ENCODE assay signal across 17 mouse cellular contexts in the genomic region with DNA sequence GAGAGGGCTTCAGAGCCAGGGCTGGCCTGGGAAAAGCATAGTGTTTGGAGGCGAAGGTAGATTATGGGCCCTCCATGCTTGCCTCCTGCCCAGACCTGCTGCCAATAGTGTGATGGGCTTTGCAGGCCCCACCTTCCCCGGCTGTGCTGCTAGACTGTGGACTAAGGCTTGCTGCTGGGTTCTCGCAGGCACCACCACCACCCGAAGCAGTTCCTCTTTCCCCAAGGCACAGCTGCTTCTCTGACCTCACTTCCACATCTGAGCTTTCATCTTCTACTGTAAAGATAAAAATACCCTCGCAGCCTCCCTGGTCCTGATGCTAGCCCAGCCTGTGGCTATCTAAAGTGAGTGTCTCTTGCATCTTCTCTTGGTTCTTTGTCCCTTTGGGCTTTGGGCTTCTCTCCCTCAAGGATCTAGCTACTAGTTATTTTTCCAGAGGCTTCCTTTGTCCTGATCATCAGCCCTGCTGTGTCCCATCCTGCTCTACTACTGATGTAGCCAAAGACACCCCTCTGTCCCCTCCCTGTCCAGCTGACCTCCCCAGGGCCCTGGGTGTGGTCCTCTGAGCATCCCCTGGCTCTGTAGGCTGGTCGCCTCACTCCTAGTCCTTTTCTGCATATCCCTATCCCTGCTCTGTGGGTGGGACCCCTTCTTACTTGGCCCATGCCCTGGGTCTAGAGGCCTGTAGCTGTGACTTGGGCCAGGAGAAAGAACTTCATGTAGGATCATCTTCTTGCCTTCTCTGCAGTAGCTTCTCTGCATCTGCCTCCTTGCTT. TPM values are rescaled to one million over a fixed set of nuclear protein-coding genes. Genes with fewer than 3 reads are reported as not detected.
DNase-seq lines count a peak whose midpoint lies in the region; ATAC-seq lines count a peak whose summit lies in the region.
"Had no signal": no experiment of that assay in that cellular context is flagged by ENCODE, and none has a peak within 500 bp of the region (broad histone marks: within the 10 kb centered on the region; RNA-seq: fewer than 3 reads in every experiment).

No protein-coding gene starts in this region.

- H3K4me3 ChIP-seq in liver, embryonic 15.5 days (replicated peaks): no peak overlapping the region
- H3K4me3 ChIP-seq in liver, embryonic 11.5 days (ENCODE audit: low read depth, low read length): no peak overlapping the region
- H3K4me3 ChIP-seq: forebrain, embryonic 13.5 days; limb, embryonic 15.5 days; myocyte had no signal

- 30% methylated on average over 6 of the region's 6 CpGs for WGBS in liver, embryonic 15.5 days (ENCODE audit: insufficient replicate concordance)
- WGBS in liver, embryonic 11.5 days: 46% methylated on average over 6 of the region's 6 CpGs

- H3K4me2 ChIP-seq in liver, embryonic 15.5 days: no peak overlapping the region
- no peak overlapping the region for H3K4me2 ChIP-seq in liver, embryonic 11.5 days
- H3K4me2 ChIP-seq: forebrain, embryonic 13.5 days; limb, embryonic 15.5 days had no signal

- H3K27me3 ChIP-seq in liver, embryonic 15.5 days: peaks cover 8% of the 10 kb centered on the region; the same call in 1 of the 2 replicates
- H3K27me3 ChIP-seq in liver, embryonic 11.5 days (replicated peaks; ENCODE audit: control insufficient read depth, insufficient read depth, low read length): no peaks in the 10 kb centered on the region
- H3K27me3 ChIP-seq: forebrain, embryonic 13.5 days had no signal

- peaks cover 15% of the 10 kb centered on the region; the same call in 1 of the 2 replicates for H3K4me1 ChIP-seq in liver, embryonic 15.5 days (replicated peaks)
- no peaks in the 10 kb centered on the region for H3K4me1 ChIP-seq in liver, embryonic 11.5 days (replicated peaks; ENCODE audit: control insufficient read depth, insufficient read depth, low read length)
- H3K4me1 ChIP-seq: limb, embryonic 15.5 days had no signal

- no peak for DNase-seq in liver, embryonic 11.5 days (ENCODE audit: low spot score)
- peak; percentile 52 for DNase-seq in T-cell, adult 2 months (ENCODE audit: low spot score)
- peak; percentile 61 for DNase-seq in thymus, postnatal 4 days
- no peak for DNase-seq in gastrocnemius, adult 18-20 months (ENCODE audit: low spot score)
- DNase-seq in urinary bladder, postnatal 10 days (ENCODE audit: low spot score): no peak
- DNase-seq in left cerebral cortex, adult 11 months (ENCODE audit: low spot score): no peak
- DNase-seq: adrenal gland, adult 8-10 months; cerebellum, adult 11-12 months; heart, postnatal 36 days; kidney, adult 9 months had no signal

- H3K9me3 ChIP-seq in liver, embryonic 15.5 days (replicated peaks): no peaks in the 10 kb centered on the region
- no peaks in the 10 kb centered on the region for H3K9me3 ChIP-seq in liver, embryonic 11.5 days (ENCODE audit: control insufficient read depth, low read length)
- H3K9me3 ChIP-seq: forebrain, embryonic 13.5 days; limb, embryonic 15.5 days had no signal

- ATAC-seq in liver, embryonic 15.5 days (ENCODE audit: insufficient read depth): peak; percentile 19; the same call in 1 of the 2 replicates
- ATAC-seq in liver, embryonic 11.5 days (replicated peaks; ENCODE audit: low FRiP score): no peak
- ATAC-seq in megakaryocyte-erythroid progenitor cell, adult 5-6 weeks (replicated peaks; ENCODE audit: low FRiP score, low TSS enrichment, poor library complexity, severe bottlenecking): peak; percentile 34; the same call in 1 of the 2 replicates
- ATAC-seq: forebrain, embryonic 13.5 days had no signal

- no peak overlapping the region for H3K27ac ChIP-seq in liver, embryonic 15.5 days (replicated peaks)
- H3K27ac ChIP-seq in liver, embryonic 11.5 days (ENCODE audit: low read depth, low read length): no peak overlapping the region
- H3K27ac ChIP-seq: forebrain, embryonic 13.5 days; limb, embryonic 15.5 days had no signal

- H3K9ac ChIP-seq in liver, embryonic 15.5 days: no peak overlapping the region
- no peak overlapping the region for H3K9ac ChIP-seq in liver, embryonic 11.5 days (ENCODE audit: low read depth, low read length)
- H3K9ac ChIP-seq: forebrain, embryonic 13.5 days; limb, embryonic 15.5 days had no signal

- H3K36me3 ChIP-seq in liver, embryonic 15.5 days (replicated peaks): no peaks in the 10 kb centered on the region
- H3K36me3 ChIP-seq in liver, embryonic 11.5 days (ENCODE audit: control insufficient read depth, insufficient read depth, low read length): no peaks in the 10 kb centered on the region
- H3K36me3 ChIP-seq: limb, embryonic 15.5 days had no signal

RNA-seq across cellular contexts. Expression of a gene that starts 12.4 kb away (rescaled TPM):
- 4.8 and 5.2 TPM in 2 replicates for polyA plus RNA-seq in liver, embryonic 15.5 days (2015; fragmentation: Nextera tagmentation; extraction: Ambion mirVana)
- 7.3 and 9.5 TPM in 2 replicates for polyA plus RNA-seq in liver, embryonic 11.5 days (2014; fragmentation: Nextera tagmentation; extraction: Ambion mirVana)
- total RNA-seq in megakaryocyte-erythroid progenitor cell, adult 5-6 weeks (2014; fragmentation: Nextera tagmentation): 6.4 and 11.9 TPM in 2 replicates
- 3.4 TPM in 1 of 2 replicates, not detected in the other for total RNA-seq in megakaryocyte-erythroid progenitor cell, adult 5-6 weeks (2017)
- total RNA-seq in gastrocnemius, adult 18-20 months (2021): under 1 TPM; 0.23 to 0.26 TPM
- polyA plus RNA-seq: forebrain, embryonic 13.5 days had no signal

RNA-seq across cellular contexts. Expression of a gene that starts 18.4 kb away (rescaled TPM):
- 93.6 and 108 TPM in 2 replicates for polyA plus RNA-seq in liver, embryonic 15.5 days (2015; fragmentation: Nextera tagmentation; extraction: Ambion mirVana)
- 162 and 171 TPM in 2 replicates for polyA plus RNA-seq in liver, embryonic 11.5 days (2014; fragmentation: Nextera tagmentation; extraction: Ambion mirVana)
- 57.0 and 70.4 TPM in 2 replicates for total RNA-seq in megakaryocyte-erythroid progenitor cell, adult 5-6 weeks (2014; fragmentation: Nextera tagmentation)
- total RNA-seq in megakaryocyte-erythroid progenitor cell, adult 5-6 weeks (2017): 21.1 and 34.2 TPM in 2 replicates
- 10 to 100 TPM in 1 of 2 experiments, 1 to 10 TPM in 1; 9.9 to 10.9 TPM for total RNA-seq in gastrocnemius, adult 18-20 months (2021)

RNA-seq across cellular contexts. Expression of a gene that starts 19.7 kb away (rescaled TPM):
- 8.0 and 9.3 TPM in 2 replicates for polyA plus RNA-seq in liver, embryonic 15.5 days (2015; fragmentation: Nextera tagmentation; extraction: Ambion mirVana)
- 7.8 and 8.3 TPM in 2 replicates for polyA plus RNA-seq in liver, embryonic 11.5 days (2014; fragmentation: Nextera tagmentation; extraction: Ambion mirVana)
- total RNA-seq in megakaryocyte-erythroid progenitor cell, adult 5-6 weeks (2014; fragmentation: Nextera tagmentation): 22.5 and 26.6 TPM in 2 replicates
- total RNA-seq in megakaryocyte-erythroid progenitor cell, adult 5-6 weeks (2017): 4.8 and 10.8 TPM in 2 replicates
- 10 to 100 TPM; 14.5 to 15.6 TPM for total RNA-seq in gastrocnemius, adult 18-20 months (2021)

RNA-seq across cellular contexts. Expression of a gene that starts 29.6 kb away (rescaled TPM):
- polyA plus RNA-seq in liver, embryonic 15.5 days (2015; fragmentation: Nextera tagmentation; extraction: Ambion mirVana): not detected in 2 replicates
- not detected in 2 replicates for polyA plus RNA-seq in liver, embryonic 11.5 days (2014; fragmentation: Nextera tagmentation; extraction: Ambion mirVana)
- not detected in 2 replicates for total RNA-seq in megakaryocyte-erythroid progenitor cell, adult 5-6 weeks (2014; fragmentation: Nextera tagmentation)
- not detected in 2 replicates for total RNA-seq in megakaryocyte-erythroid progenitor cell, adult 5-6 weeks (2017)
- not detected for total RNA-seq in gastrocnemius, adult 18-20 months (2021)
- total RNA-seq: heart, postnatal 36 days had no signal
- polyA plus RNA-seq: embryonic facial prominence, embryonic 11.5 days; myocyte; stomach, embryonic 14.5 days had no signal

Comparison
In these comparisons a context has a peak if more than half of its experiments do, and no peak if none do; other contexts are left out.
1. DNase-seq: peak in T-cell, adult 2 months (single experiment) and thymus, postnatal 4 days (single experiment); none in liver, embryonic 11.5 days (single experiment), gastrocnemius, adult 18-20 months (single experiment), urinary bladder, postnatal 10 days (single experiment) and left cerebral cortex, adult 11 months (single experiment).